Mouse (Mus musculus): ENCODE data around the gene Wdr20.
A peak's percentile ranks its signal among the peaks of the same experiment; 100 is the strongest.

DNA sequence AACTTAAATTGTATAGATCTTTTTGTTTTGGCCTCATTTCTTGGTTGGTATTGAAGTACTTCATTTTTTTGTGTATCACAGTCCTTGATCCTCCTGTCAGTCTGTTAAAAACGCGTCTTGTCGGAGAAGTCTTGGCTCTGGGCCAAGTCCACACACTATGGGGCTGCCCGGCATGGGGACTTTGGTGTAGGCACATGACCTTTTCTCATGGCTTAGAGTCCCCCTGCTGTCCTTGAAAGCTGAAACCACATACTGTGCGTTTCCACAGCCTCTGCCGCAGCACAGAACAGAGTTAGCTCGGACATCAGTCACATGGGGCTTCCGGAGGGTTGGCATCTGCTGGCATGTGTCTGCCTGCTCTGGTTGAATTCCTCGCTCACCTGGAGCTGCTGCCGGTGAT is 66.5 kb downstream of the Wdr20 start:
- TF ChIP-seq CTCF (IDR thresholded peaks at IDR 0.05; ENCODE audit: low read depth), result peak; percentile 4; the same call in 1 of the 2 replicates
- TF ChIP-seq EP300 (IDR thresholded peaks at IDR 0.05; ENCODE audit: low read depth), result no peak
